Mouse (Mus musculus) midbrain, postnatal 0 days (tissue): ENCODE measurements around the gene Gm6583. TPM values are rescaled to one million over a fixed set of nuclear protein-coding genes. Genes with fewer than 3 reads are reported as not detected.
A peak's percentile ranks its signal among the peaks of the same experiment; 100 is the strongest.

ENCODE experiments used
- ATAC-seq: fragments of 200-750 bp; cut with Nextera tagmentation; 2 replicates; pipeline ENCODE4 v1.8.0; 2017; ENCODE audit warnings: moderate number of reproducible peaks, mild to moderate bottlenecking, moderate TSS enrichment, moderate library complexity; ENCODE audit not compliant: low FRiP score
- DNase-seq: peaks from one replicate; pipeline ENCODE4 v3.0.0-alpha.2; 2015; ENCODE audit warnings: low spot score
- H3K27ac ChIP-seq: fragments of 300-500 bp; sonication (generic); 2 replicates; pipeline ENCODE4 v1.5.1; 2014; ENCODE audit warnings: low read depth, mild to moderate bottlenecking, low read length, mixed read lengths
- H3K27me3 ChIP-seq: fragments of 300-500 bp; sonication (generic); 2 replicates; pipeline ENCODE4 v1.6.1; 2014; ENCODE audit warnings: low read length, control low read depth, mixed read lengths; ENCODE audit not compliant: insufficient read depth
- H3K36me3 ChIP-seq: fragments of 300-500 bp; sonication (generic); 2 replicates; pipeline ENCODE4 v1.6.1; 2014; ENCODE audit warnings: low read length, control low read depth, mixed read lengths; ENCODE audit not compliant: insufficient read depth
- H3K4me1 ChIP-seq: fragments of 300-500 bp; sonication (generic); 2 replicates; pipeline ENCODE4 v1.6.1; 2014; ENCODE audit warnings: mild to moderate bottlenecking, control low read depth, antibody characterized with exemption, low read length, mixed read lengths; ENCODE audit not compliant: insufficient read depth
- H3K4me2 ChIP-seq: fragments of 300-500 bp; sonication (generic); 2 replicates; pipeline ENCODE4 v1.6.1; 2014; ENCODE audit warnings: low read depth, mild to moderate bottlenecking, low read length, mixed read lengths; ENCODE audit not compliant: poor library complexity, severe bottlenecking
- H3K4me3 ChIP-seq: fragments of 300-500 bp; sonication (generic); 2 replicates; pipeline ENCODE4 v1.5.1; 2014; ENCODE audit warnings: low read depth, mild to moderate bottlenecking, low read length, moderate library complexity
- H3K9ac ChIP-seq: fragments of 300-500 bp; sonication (generic); replicated peaks from 2 replicates; pipeline ENCODE4 v1.6.1; 2014; ENCODE audit warnings: mild to moderate bottlenecking, low read length, moderate library complexity, mixed read lengths; ENCODE audit not compliant: poor library complexity, severe bottlenecking
- H3K9me3 ChIP-seq: fragments of 300-500 bp; sonication (generic); 2 replicates; pipeline ENCODE4 v1.6.1; 2016; ENCODE audit warnings: low read length, control low read depth
- CTCF ChIP-seq: IDR thresholded peaks from 2 replicates; pipeline ENCODE4 v1.5.1; 2016; ENCODE audit warnings: antibody characterized with exemption, mild to moderate bottlenecking
- WGBS: fragments of 180-500 bp; shearing (Covaris S2); extraction: QIAGEN DNeasy Blood & Tissue Kit; methylation state at CpG from one replicate; pipeline ENCODE4 v1.1.7; 2014; 5-methylcytosine and 5-hydroxymethylcytosine counted together
- polyA plus RNA-seq: library from polyadenylated mRNA; unstranded; fragments of >200 nt; fragmentation: Nextera tagmentation; extraction: Ambion mirVana; gene quantifications from 2 replicates; pipeline ENCODE4 v1.2.1, GENCODE M21; 2015
- total RNA-seq: library from RNA; depleted of rRNA; stranded (reverse); fragments of >200 nt; gene quantifications from 2 replicates; pipeline ENCODE4 v1.2.3, GENCODE M21; 2014

Gm6583 gene
- total and polyA plus RNA-seq, 2 experiments from 2014 or later = not detected

DNA sequence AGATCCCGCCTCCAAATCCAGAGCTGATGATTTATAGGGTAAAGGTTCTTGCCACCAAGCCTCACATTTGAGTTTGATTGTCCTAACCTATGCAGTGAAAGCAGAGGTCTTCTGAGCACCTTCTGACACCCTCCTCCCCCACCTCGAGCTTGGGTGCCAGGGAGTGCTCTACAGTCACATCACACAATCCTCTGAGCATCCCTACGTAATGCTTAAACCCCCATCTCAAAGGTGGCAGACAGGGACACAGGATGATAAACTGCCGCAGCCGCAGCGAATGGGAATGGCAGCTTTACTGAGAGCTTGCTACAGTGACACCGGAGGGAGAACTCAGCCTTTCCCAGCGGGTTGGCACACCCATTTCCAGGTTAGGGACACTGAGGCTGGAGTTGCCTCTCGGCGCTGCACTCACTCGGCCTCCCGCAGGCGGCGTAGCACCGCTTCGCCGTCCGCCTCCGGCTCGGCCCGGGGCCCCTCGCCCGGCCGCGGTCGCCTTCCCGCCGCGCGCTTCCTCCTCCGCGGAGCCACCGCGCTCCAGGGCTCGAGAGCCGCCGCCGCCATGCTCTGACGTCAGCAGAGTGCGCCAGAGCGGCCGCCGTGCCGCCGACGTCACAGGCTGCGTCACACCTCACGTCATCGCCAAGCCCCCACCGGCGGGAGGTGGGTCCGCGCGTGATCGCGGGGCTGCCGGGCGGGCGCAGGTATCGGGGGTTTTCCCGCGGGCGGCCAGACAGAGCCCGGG lies 13.2 kb downstream of the Gm6583 start, which contains the start of the genes Srrd and Hps4:
TSS of gene Srrd (minus strand) at position 578 of the 742 bp plus-strand sequence.
TSS of gene Hps4 (plus strand) at position 621 of the 742 bp plus-strand sequence.
- WGBS = 2% methylated on average over 48 of the region's 64 CpGs
- peaks cover 10% of the 10 kb centered on the region; the same call in 1 of the 2 replicates for H3K4me1 ChIP-seq
- peak within 1 kb of the TSS; percentile 82 for H3K9ac ChIP-seq

DNA sequence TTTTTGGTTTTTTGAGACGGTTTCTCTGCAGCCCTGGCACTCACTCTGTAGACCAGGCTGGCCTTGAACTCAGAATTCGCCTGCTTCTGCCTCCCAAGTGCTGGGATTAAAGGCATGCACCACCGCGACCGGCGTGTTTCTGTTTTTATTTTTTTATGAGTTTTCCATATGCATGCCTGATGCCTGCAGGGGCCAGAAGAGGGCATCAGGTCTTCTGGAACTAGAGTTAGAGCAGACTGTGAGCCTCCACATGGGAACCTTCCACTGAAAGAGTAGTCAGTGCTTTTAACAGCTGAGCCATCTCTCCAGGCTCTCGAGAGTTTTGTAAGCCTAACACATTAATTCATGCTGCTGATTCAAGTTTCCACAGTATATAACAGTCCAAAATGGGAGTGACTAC lies 16.6 kb downstream of the Gm6583 start:
- DNase-seq (peak; percentile 23), ATAC-seq (no peak)
- TF ChIP-seq CTCF = peak; percentile 48
- Histone ChIP-seq H3K9me3 (no peaks in the 10 kb centered on the region), H3K27me3 (no peaks in the 10 kb centered on the region), H3K4me2 (no peak overlapping the region), H3K9ac (no peak overlapping the region), H3K4me1 (peaks cover 4% of the 10 kb centered on the region; the same call in 1 of the 2 replicates), H3K36me3 (peaks cover 51% of the 10 kb centered on the region), H3K4me3 (no peak overlapping the region), H3K27ac (no peak overlapping the region)
- 54% methylated on average over 7 of the region's 7 CpGs for WGBS

More for the DNA sequence above, 13.2 kb downstream of the Gm6583 start, which contains the start of the genes Srrd and Hps4:
- Histone ChIP-seq H3K9me3 (no peaks in the 10 kb centered on the region), H3K27me3 (no peaks in the 10 kb centered on the region), H3K4me2 (peak within 1 kb of the TSS; percentile 85), H3K27ac (peak within 1 kb of the TSS; percentile 70), H3K4me3 (peak within 1 kb of the TSS; percentile 86), H3K36me3 (peaks cover 35% of the 10 kb centered on the region)
- no peak for TF ChIP-seq CTCF
- ATAC-seq = peak; percentile 83
- peak; percentile 89 for DNase-seq

DNA sequence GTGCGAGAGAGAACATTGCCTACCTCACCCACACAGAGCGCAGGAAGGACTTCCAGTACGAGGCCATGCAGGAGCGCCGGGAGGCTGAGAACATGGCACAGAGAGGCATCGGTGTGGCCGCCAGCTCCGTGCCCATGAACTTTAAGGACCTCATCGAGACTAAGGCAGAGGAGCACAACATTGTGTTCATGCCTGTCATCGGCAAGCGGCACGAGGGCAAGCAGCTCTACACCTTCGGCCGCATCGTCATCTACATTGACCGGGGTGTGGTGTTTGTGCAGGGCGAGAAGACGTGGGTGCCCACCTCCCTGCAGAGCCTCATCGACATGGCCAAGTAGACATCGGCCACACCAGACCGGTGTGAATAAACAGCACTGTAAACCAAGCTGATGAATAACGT lies 18.8 kb downstream of the Gm6583 start:
- H3K4me2 ChIP-seq = no peak overlapping the region
- ATAC-seq (no peak), DNase-seq (no peak)
- no peak overlapping the region for H3K9ac ChIP-seq
- H3K9me3 ChIP-seq = no peaks in the 10 kb centered on the region
- H3K4me1 ChIP-seq = no peaks in the 10 kb centered on the region
- H3K4me3 ChIP-seq = no peak overlapping the region
- H3K27ac ChIP-seq = no peak overlapping the region
- no peaks in the 10 kb centered on the region for H3K27me3 ChIP-seq
- TF ChIP-seq CTCF = no peak
- peaks cover 73% of the 10 kb centered on the region for H3K36me3 ChIP-seq
- 95% methylated on average over 22 of the region's 22 CpGs for WGBS

DNA sequence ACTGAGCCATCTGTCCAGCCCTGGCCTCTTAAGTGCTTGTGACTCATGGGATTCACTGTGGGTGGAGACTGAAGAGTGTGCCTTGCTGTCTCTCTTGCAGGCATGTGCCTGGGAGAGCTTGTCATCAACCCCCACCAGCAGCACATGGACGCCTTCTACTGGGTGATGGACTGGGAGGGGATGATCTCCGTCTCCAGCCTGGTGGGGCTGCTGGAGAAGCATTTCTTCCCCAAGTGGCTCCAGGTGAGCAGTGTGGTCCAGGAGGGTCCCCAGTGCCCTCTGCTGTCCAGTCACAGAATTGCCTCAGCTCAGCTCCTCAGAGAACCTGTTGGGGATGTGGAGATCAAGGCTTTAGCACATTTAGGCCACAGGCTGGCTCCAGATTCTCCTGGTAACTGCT lies 20.4 kb downstream of the Gm6583 start:
- no peak overlapping the region for H3K27ac ChIP-seq
- H3K9me3 ChIP-seq = no peaks in the 10 kb centered on the region
- H3K9ac ChIP-seq = no peak overlapping the region
- peaks cover 89% of the 10 kb centered on the region for H3K36me3 ChIP-seq
- TF ChIP-seq CTCF = peak; percentile 77
- 16% methylated on average over 2 of the region's 2 CpGs for WGBS
- no peak overlapping the region for H3K4me3 ChIP-seq
- no peak overlapping the region for H3K4me2 ChIP-seq
- no peaks in the 10 kb centered on the region for H3K27me3 ChIP-seq
- no peaks in the 10 kb centered on the region for H3K4me1 ChIP-seq
- ATAC-seq = no peak
- peak; percentile 44 for DNase-seq

DNA sequence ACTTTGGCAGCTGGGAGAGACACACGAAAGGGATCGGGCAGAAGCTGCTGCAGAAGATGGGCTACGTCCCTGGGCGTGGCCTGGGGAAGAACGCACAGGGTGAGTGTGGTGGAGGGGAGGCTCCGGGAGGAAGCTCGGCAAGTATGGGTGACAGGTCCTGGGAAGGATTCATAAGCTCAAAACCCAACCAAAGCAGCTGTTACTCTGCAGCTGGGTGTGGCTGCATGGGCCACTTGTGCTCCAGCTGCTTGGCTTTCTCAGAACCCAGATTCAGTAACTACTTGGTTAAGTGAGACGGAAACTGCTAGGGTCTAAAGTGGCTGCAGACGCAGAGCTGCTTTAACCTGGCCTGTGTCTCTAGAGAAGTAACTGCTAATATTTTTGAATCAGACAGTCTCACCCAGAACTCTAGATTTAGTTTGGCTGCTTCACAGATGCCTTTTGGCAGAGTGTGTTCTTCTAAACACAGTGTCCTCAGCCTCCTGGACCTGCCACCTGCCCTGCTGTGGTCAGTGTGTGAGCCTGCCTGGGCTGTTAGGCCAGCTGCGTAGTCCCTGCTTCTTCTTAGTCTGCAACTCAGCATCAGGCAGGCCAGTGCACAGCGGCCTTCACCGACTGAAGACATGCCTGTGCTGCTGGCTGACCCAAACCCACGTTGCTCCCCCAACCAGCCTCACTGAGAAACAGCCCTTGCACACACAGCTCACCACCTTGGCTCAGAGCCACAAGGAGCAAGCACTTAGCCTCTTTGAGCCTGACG lies 25.8 kb downstream of the Gm6583 start:
- 95% methylated on average over 14 of the region's 14 CpGs for whole genome bisulfite sequencing
- ATAC-seq = no peak

DNA sequence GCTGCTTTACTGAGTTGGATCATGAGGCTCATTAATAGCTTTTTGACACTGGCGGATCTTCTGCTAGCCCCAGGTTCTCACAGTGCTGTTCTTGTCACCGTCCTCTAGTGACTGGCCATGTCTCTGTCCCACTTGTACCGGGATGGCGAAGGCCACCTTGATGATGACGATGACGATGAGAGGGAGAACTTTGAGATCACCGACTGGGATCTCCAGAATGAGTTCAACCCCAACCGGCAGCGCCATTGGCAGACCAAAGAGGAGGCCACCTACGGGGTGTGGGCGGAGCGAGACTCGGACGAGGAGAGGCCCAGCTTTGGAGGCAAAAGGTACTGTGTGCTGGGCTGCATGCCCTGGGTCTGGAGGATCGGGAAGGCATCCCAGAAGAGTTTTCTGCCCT lies 28.0 kb downstream of the Gm6583 start:
- no peaks in the 10 kb centered on the region for H3K9me3 ChIP-seq
- ATAC-seq (no peak), DNase-seq (no peak)
- WGBS = 92% methylated on average over 15 of the region's 15 CpGs
- peaks cover 43% of the 10 kb centered on the region for H3K36me3 ChIP-seq
- no peak overlapping the region for H3K4me3 ChIP-seq
- H3K4me1 ChIP-seq = peaks cover 5% of the 10 kb centered on the region; the same call in 1 of the 2 replicates
- no peak overlapping the region for H3K4me2 ChIP-seq
- H3K9ac ChIP-seq = no peak overlapping the region
- H3K27me3 ChIP-seq = no peaks in the 10 kb centered on the region
- no peak for TF ChIP-seq CTCF
- H3K27ac ChIP-seq = no peak overlapping the region

More for the DNA sequence above, 25.8 kb downstream of the Gm6583 start:
- Histone ChIP-seq H3K4me1 (peaks cover 5% of the 10 kb centered on the region; the same call in 1 of the 2 replicates), H3K4me3 (no peak overlapping the region), H3K9me3 (no peaks in the 10 kb centered on the region), H3K36me3 (peaks cover 64% of the 10 kb centered on the region), H3K9ac (no peak overlapping the region), H3K27me3 (no peaks in the 10 kb centered on the region), H3K27ac (no peak overlapping the region), H3K4me2 (no peak overlapping the region)
- TF ChIP-seq CTCF = no peak
- DNase-seq = no peak
